Mouse (Mus musculus): ENCODE measurements around the gene Gsg1l2. TPM values are rescaled to one million over a fixed set of nuclear protein-coding genes. Genes with fewer than 3 reads are reported as not detected.

Gsg1l2 gene
- total and polyA plus RNA-seq, 2 experiments from 2014 or later: not detected

DNA sequence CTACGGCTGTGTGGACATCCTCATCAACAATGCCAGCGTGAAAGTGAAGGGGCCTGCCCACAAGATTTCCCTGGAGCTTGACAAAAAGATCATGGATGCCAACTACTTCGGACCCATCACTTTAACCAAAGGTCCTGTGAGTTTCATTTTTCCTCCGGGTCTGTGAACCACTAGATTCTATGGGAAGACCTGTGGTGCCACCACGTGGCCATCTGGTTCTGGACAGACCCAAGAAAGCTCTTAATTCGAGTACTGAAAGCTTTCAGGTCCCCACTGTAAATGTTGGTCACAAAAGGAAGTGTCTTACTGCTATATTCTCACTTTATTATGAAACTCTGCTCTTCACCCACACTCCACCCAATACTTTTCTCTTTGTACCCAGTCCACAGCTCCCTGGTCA lies 37.1 kb downstream of the Gsg1l2 start:
- 80% methylated on average over 6 of the region's 6 CpGs for WGBS
- no peak overlapping the region for H3K4me2 ChIP-seq (ENCODE audit: low read depth, low read length)
- no peaks in the 10 kb centered on the region for H3K4me1 ChIP-seq (ENCODE audit: insufficient read depth, low read length)
- H3K36me3 ChIP-seq (ENCODE audit: insufficient read depth, low read length): no peaks in the 10 kb centered on the region
- no peak overlapping the region for H3K9ac ChIP-seq (replicated peaks; ENCODE audit: low read length)
- DNase-seq (ENCODE audit: low spot score) (peak; percentile 36), ATAC-seq (no peak)
- H3K27me3 ChIP-seq (ENCODE audit: insufficient read depth, low read length): no peaks in the 10 kb centered on the region
- no peak overlapping the region for H3K4me3 ChIP-seq (ENCODE audit: low read length)
- TF ChIP-seq CTCF (IDR thresholded peaks at IDR 0.05; ENCODE audit: low read depth): peak; percentile 26; the same call in 1 of the 2 replicates
- no peak overlapping the region for H3K27ac ChIP-seq
- no peaks in the 10 kb centered on the region for H3K9me3 ChIP-seq (ENCODE audit: low read length)

DNA sequence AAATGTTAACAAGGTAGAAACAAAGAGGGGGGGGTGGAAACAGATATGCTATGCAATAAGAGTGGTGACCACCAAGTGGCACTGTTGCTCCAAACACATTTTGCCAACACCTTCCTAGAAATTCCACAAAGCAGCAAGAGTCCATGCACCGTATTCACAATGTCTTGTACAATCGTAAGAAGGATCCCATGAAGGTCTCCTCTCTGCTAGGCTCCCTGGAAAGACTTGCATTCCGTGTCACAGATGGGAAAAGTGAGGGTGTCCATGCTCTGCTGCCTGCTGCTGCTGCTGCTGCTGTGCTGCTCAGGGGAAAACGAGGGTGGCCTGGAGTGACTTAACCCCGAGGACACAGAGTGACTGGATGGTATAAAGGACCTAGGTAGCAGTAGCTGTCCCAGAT lies 45.2 kb downstream of the Gsg1l2 start:
- peak; percentile 84 for TF ChIP-seq CTCF (IDR thresholded peaks at IDR 0.05; ENCODE audit: low read depth)
- no peaks in the 10 kb centered on the region for H3K36me3 ChIP-seq (ENCODE audit: insufficient read depth, low read length)
- H3K4me3 ChIP-seq (ENCODE audit: low read length): no peak overlapping the region
- ATAC-seq (peak; percentile 47; the same call in 1 of the 2 replicates), DNase-seq (ENCODE audit: low spot score) (peak; percentile 83)
- H3K27me3 ChIP-seq (ENCODE audit: insufficient read depth, low read length): no peaks in the 10 kb centered on the region
- no peaks in the 10 kb centered on the region for H3K9me3 ChIP-seq (ENCODE audit: low read length)
- H3K27ac ChIP-seq: no peak overlapping the region
- WGBS: 9% methylated on average over 5 of the region's 5 CpGs
- peak overlapping the region; percentile 42 for H3K4me2 ChIP-seq (ENCODE audit: low read depth, low read length)
- no peak overlapping the region for H3K9ac ChIP-seq (replicated peaks; ENCODE audit: low read length)
- H3K4me1 ChIP-seq (ENCODE audit: insufficient read depth, low read length): no peaks in the 10 kb centered on the region

DNA sequence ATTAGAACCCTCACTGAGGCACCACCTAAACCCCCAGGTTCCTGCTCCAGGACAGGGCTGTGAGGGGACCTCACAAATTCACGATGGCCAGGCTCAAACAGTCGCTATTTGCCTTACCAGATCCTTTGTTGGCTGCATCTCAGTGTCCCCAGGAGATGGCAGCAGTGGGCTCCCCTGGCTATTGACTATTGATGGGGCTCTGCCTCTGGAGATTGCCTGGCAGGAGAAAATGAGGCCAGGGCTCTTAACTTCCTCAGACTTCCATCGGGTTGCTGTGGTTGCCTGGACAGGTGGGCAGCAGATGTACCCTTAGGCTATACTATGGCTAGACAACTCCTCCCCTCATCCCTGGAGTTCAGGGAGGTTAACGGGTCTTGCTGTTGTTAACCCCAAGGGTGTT lies 45.8 kb downstream of the Gsg1l2 start:
- Histone ChIP-seq H3K9ac (replicated peaks; ENCODE audit: low read length) (no peak overlapping the region), H3K9me3 (ENCODE audit: low read length) (no peaks in the 10 kb centered on the region), H3K36me3 (ENCODE audit: insufficient read depth, low read length) (no peaks in the 10 kb centered on the region), H3K4me2 (ENCODE audit: low read depth, low read length) (no peak overlapping the region; the same call in 1 of the 2 replicates), H3K27me3 (ENCODE audit: insufficient read depth, low read length) (no peaks in the 10 kb centered on the region), H3K4me3 (ENCODE audit: low read length) (no peak overlapping the region), H3K4me1 (ENCODE audit: insufficient read depth, low read length) (no peaks in the 10 kb centered on the region), H3K27ac (no peak overlapping the region)
- ATAC-seq: no peak
- peak; percentile 80 for TF ChIP-seq CTCF (IDR thresholded peaks at IDR 0.05; ENCODE audit: low read depth)
- peak; percentile 75 for DNase-seq (ENCODE audit: low spot score)
- 24% methylated on average over 4 of the region's 4 CpGs for WGBS

DNA sequence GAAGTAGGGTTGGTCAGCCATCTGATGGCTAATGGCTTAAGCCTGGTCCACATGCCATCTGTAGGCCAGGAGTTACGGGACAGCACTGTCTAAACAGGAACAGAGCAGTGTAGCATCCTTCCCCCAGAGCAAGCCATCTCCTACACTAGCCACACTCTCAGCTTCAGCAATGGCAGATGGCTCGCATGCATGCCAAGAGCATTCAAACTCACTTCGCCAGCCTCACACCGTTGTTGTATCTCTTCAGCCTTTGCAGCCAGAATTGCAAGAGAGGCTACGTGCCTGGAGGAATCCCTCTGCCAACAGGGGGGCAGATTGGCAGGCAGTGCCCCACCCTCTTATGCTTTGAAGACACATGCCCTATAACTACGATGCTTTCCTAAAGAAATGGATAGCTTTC lies 47.2 kb downstream of the Gsg1l2 start:
- no peaks in the 10 kb centered on the region for H3K4me1 ChIP-seq (ENCODE audit: insufficient read depth, low read length)
- H3K27me3 ChIP-seq (ENCODE audit: insufficient read depth, low read length): no peaks in the 10 kb centered on the region
- H3K9ac ChIP-seq (replicated peaks; ENCODE audit: low read length): no peak overlapping the region
- no peaks in the 10 kb centered on the region for H3K9me3 ChIP-seq (ENCODE audit: low read length)
- H3K4me2 ChIP-seq (ENCODE audit: low read depth, low read length): no peak overlapping the region
- no peak overlapping the region for H3K4me3 ChIP-seq (ENCODE audit: low read length)
- H3K36me3 ChIP-seq (ENCODE audit: insufficient read depth, low read length): no peaks in the 10 kb centered on the region
- no peak overlapping the region for H3K27ac ChIP-seq
- TF ChIP-seq CTCF (IDR thresholded peaks at IDR 0.05; ENCODE audit: low read depth): no peak
- DNase-seq (ENCODE audit: low spot score): peak; percentile 12
- 78% methylated on average over 6 of the region's 6 CpGs for WGBS
- ATAC-seq: no peak

DNA sequence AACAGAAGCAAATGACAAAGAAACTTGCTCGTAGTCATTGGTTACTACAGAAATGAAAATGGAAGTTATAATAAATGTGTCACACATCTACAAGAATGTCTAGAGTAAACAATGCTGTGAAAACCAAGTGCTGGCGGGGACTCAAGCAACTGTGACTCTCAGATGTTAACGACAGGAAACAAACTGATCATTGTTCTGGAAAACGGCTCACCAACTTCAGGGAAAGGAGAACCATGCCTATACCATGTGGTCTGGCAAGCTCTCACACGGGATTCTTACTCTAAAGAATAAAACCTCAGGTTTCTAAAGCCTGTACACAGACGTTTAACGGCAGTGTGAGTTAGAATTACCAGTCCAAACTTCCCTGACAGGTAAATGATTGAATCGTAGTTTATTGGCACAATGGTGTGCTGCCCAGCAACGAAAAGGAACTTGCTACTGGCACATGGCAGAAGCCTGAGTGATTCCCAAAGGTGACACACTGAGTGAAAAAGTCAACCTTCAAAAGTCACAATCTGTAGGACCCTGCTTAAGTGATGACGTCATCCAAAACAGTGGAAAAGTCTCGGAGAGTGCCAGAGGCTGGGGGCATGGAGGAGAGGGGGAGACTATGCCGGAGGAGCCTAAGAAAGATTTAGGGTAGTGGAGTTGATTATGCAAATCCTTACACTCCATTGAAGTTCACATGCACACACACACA lies 54.1 kb downstream of the Gsg1l2 start:
- 34% methylated on average over 12 of the region's 12 CpGs for whole genome bisulfite sequencing
- H3K4me3 ChIP-seq (ENCODE audit: low read length): no peak overlapping the region
- H3K36me3 ChIP-seq (ENCODE audit: insufficient read depth, low read length): no peaks in the 10 kb centered on the region
- H3K9me3 ChIP-seq (ENCODE audit: low read length): no peaks in the 10 kb centered on the region
- no peak overlapping the region for H3K9ac ChIP-seq (replicated peaks; ENCODE audit: low read length)
- TF ChIP-seq CTCF (IDR thresholded peaks at IDR 0.05; ENCODE audit: low read depth): no peak
- DNase-seq (ENCODE audit: low spot score): no peak
- H3K27ac ChIP-seq: no peak overlapping the region
- no peaks in the 10 kb centered on the region for H3K27me3 ChIP-seq (ENCODE audit: insufficient read depth, low read length)
- H3K4me2 ChIP-seq (ENCODE audit: low read depth, low read length): no peak overlapping the region
- no peak for ATAC-seq
- H3K4me1 ChIP-seq (ENCODE audit: insufficient read depth, low read length): no peaks in the 10 kb centered on the region

DNA sequence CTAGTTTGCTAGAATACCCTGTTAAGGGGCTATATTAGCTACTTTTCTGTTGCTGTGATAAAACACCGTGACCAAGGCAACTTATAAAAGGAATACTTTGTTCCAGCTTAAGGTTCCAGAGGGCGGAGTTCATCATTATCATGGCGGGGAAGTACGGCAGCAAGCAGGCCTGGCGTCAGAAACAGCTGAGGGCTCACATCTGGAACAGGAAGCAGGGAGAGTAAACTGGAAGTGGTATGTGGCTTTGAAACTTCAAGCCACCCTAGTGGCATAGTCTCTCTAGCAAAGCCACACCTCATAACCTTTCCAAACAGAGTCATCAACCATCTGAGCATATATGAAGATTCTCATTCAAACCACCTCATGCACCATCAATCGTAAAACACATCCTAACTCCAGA lies 55.1 kb downstream of the Gsg1l2 start:
- H3K4me1 ChIP-seq (ENCODE audit: insufficient read depth, low read length): no peaks in the 10 kb centered on the region
- no peaks in the 10 kb centered on the region for H3K36me3 ChIP-seq (ENCODE audit: insufficient read depth, low read length)
- ATAC-seq (no peak), DNase-seq (ENCODE audit: low spot score) (no peak)
- H3K9ac ChIP-seq (replicated peaks; ENCODE audit: low read length): no peak overlapping the region
- WGBS: 88% methylated on average over 6 of the region's 6 CpGs
- no peaks in the 10 kb centered on the region for H3K9me3 ChIP-seq (ENCODE audit: low read length)
- H3K27me3 ChIP-seq (ENCODE audit: insufficient read depth, low read length): no peaks in the 10 kb centered on the region
- no peak overlapping the region for H3K4me2 ChIP-seq (ENCODE audit: low read depth, low read length)
- H3K27ac ChIP-seq: no peak overlapping the region
- no peak overlapping the region for H3K4me3 ChIP-seq (ENCODE audit: low read length)
- TF ChIP-seq CTCF (IDR thresholded peaks at IDR 0.05; ENCODE audit: low read depth): no peak

DNA sequence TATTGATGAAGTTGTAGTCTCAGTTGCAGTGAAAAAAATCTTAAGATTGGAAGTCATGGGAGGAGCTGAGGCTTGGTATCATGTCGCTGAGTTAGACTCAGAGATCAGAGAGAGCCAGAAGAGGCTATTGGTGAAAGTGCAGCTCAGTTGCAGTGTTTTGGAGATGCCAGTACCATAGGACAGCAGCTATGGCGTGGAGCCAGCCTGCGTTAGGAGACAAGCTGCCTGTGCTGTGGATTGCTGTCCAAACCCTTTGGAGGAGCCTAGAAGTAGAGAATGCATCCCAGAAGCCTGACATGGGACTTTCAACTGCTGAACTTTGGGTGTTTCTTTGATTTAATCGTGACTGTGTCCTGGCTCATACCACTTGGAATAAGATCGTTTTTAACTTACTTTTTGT lies 57.4 kb downstream of the Gsg1l2 start:
- WGBS: 69% methylated on average over 5 of the region's 5 CpGs
- DNase-seq (ENCODE audit: low spot score): no peak
- Histone ChIP-seq H3K9me3 (ENCODE audit: low read length) (no peaks in the 10 kb centered on the region), H3K27ac (no peak overlapping the region), H3K4me3 (ENCODE audit: low read length) (no peak overlapping the region), H3K9ac (replicated peaks; ENCODE audit: low read length) (no peak overlapping the region), H3K4me1 (ENCODE audit: insufficient read depth, low read length) (no peaks in the 10 kb centered on the region), H3K27me3 (ENCODE audit: insufficient read depth, low read length) (no peaks in the 10 kb centered on the region), H3K4me2 (ENCODE audit: low read depth, low read length) (no peak overlapping the region), H3K36me3 (ENCODE audit: insufficient read depth, low read length) (no peaks in the 10 kb centered on the region)
- TF ChIP-seq CTCF (IDR thresholded peaks at IDR 0.05; ENCODE audit: low read depth): no peak
- ATAC-seq: no peak

All from hindbrain, postnatal 0 days (tissue).